Mouse (Mus musculus) lung, postnatal 4 days (tissue): ENCODE measurements at regions not wholly inside any gene's neighbourhood (a gene's known extent, or its start where the extent isn't known, plus 50 kb on each side); places are given as distances from the start of the nearest gene placed in this dataset.

Experiments
- DNase-seq, 2 experiments: peaks; one replicate each; pipeline ENCODE4 v3.0.0; 2021

GRCm38 (mm10) chr6:95179993-95180392 is 63.0 kb downstream of the Kbtbd8 start:
- DNase-seq, result no peak

- no peak for DNase-seq
Measured at GRCm38 (mm10) chr6:95182238-95182637, 65.2 kb downstream of the Kbtbd8 start.

- DNase-seq, result no peak
Measured at GRCm38 (mm10) chr6:95185074-95185931, 68.3 kb downstream of the Kbtbd8 start.

GRCm38 (mm10) chr6:95196631-95197030 is 79.6 kb downstream of the Kbtbd8 start:
- DNase-seq, result no peak

GRCm38 (mm10) chr6:95198611-95199010 is 81.6 kb downstream of the Kbtbd8 start:
- DNase-seq, result no peak

- no peak for DNase-seq
Measured at GRCm38 (mm10) chr6:95202291-95202790, 85.3 kb downstream of the Kbtbd8 start.

GRCm38 (mm10) chr6:95202978-95203377 is 85.9 kb downstream of the Kbtbd8 start:
- no peak for DNase-seq

- DNase-seq, result no peak
Measured at GRCm38 (mm10) chr6:95204231-95204630, 87.2 kb downstream of the Kbtbd8 start.

GRCm38 (mm10) chr6:95207063-95207462 is 90.0 kb downstream of the Kbtbd8 start:
- DNase-seq, result peak in 1 of 2 experiments; percentile 25

- DNase-seq, result no peak
Measured at GRCm38 (mm10) chr6:95217431-95217830, 100.4 kb downstream of the Kbtbd8 start.

- no peak for DNase-seq
Measured at GRCm38 (mm10) chr6:95218830-95219229, 101.8 kb downstream of the Kbtbd8 start.

GRCm38 (mm10) chr6:95223537-95223936 is 98.4 kb upstream of the Gm10234 start:
- DNase-seq, result peak; percentile 61 to 84

GRCm38 (mm10) chr6:95229885-95230284 is 92.0 kb upstream of the Gm10234 start:
- no peak for DNase-seq

- no peak for DNase-seq
Measured at GRCm38 (mm10) chr6:95234712-95235111, 87.2 kb upstream of the Gm10234 start.

- no peak for DNase-seq
Measured at GRCm38 (mm10) chr6:95243657-95244056, 78.3 kb upstream of the Gm10234 start.

- no peak for DNase-seq
Measured at GRCm38 (mm10) chr6:95244911-95245310, 77.0 kb upstream of the Gm10234 start.

- no peak for DNase-seq
Measured at GRCm38 (mm10) chr6:95256303-95256702, 65.6 kb upstream of the Gm10234 start.

- no peak for DNase-seq
Measured at GRCm38 (mm10) chr6:95261001-95261400, 60.9 kb upstream of the Gm10234 start.

GRCm38 (mm10) chr6:95264011-95264869 is 57.7 kb upstream of the Gm10234 start:
- no peak for DNase-seq

GRCm38 (mm10) chr6:95269524-95269923 is 52.4 kb upstream of the Gm10234 start:
- DNase-seq, result no peak
